Mouse (Mus musculus): ENCODE measurements around the gene Nanog. TPM values are rescaled to one million over a fixed set of nuclear protein-coding genes. Genes with fewer than 3 reads are reported as not detected.

The Nanog gene
- not detected for polyA plus RNA-seq (2017; shearing (Covaris generic))

DNA sequence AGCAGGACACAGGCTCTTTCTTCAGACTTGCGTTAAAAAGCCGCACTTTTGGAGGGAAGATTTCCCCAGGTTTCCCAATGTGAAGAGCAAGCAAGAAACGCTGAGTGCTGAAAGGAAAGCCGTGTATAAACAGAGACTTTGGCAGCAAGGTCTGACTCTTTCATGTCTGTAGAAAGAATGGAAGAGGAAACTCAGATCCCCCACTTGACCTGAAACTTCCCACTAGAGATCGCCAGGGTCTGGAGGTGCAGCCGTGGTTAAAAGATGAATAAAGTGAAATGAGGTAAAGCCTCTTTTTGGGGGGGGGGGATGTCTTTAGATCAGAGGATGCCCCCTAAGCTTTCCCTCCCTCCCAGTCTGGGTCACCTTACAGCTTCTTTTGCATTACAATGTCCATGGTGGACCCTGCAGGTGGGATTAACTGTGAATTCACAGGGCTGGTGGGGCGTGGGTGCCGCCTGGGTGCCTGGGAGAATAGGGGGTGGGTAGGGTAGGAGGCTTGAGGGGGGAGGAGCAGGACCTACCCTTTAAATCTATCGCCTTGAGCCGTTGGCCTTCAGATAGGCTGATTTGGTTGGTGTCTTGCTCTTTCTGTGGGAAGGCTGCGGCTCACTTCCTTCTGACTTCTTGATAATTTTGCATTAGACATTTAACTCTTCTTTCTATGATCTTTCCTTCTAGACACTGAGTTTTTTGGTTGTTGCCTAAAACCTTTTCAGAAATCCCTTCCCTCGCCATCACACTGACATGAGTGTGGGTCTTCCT, at the start of gene Nanog:
Gene Nanog (plus strand): TSS at position 454 of the 765 bp plus-strand sequence.

Other genes starting within 250 kb of the Nanog start
- 0.06 TPM for gene Rimklb, start 208.7 kb upstream of the Nanog start, polyA plus RNA-seq (2017; shearing (Covaris generic))
- not detected for gene Mfap5, start 201.6 kb upstream of the Nanog start, polyA plus RNA-seq (2017; shearing (Covaris generic))
- 0.26 TPM for gene Aicda, start 153.7 kb upstream of the Nanog start, polyA plus RNA-seq (2017; shearing (Covaris generic))
- 17.6 TPM for gene Apobec1, start 105.0 kb upstream of the Nanog start, polyA plus RNA-seq (2017; shearing (Covaris generic))
- not detected for gene Gdf3, start 97.4 kb upstream of the Nanog start, polyA plus RNA-seq (2017; shearing (Covaris generic))
- gene Dppa3, start 81.1 kb upstream of the Nanog start, polyA plus RNA-seq (2017; shearing (Covaris generic)): not detected
- 95.4 TPM for gene Slc2a3, start 94.2 kb downstream of the Nanog start, polyA plus RNA-seq (2017; shearing (Covaris generic))
- 35.0 TPM for gene Foxj2, start 112.4 kb downstream of the Nanog start, polyA plus RNA-seq (2017; shearing (Covaris generic))
- 0.11 TPM for gene C3ar1, start 148.7 kb downstream of the Nanog start, polyA plus RNA-seq (2017; shearing (Covaris generic))
- 34.9 TPM for gene Necap1, start 167.0 kb downstream of the Nanog start, polyA plus RNA-seq (2017; shearing (Covaris generic))
- gene Clec4a1, start 214.4 kb downstream of the Nanog start, polyA plus RNA-seq (2017; shearing (Covaris generic)): not detected
- gene Clec4a3, start 245.0 kb downstream of the Nanog start, polyA plus RNA-seq (2017; shearing (Covaris generic)): 0.20 TPM

Measured in CD4-positive, CD25-positive, alpha-beta regulatory T cell (primary cell).